Mouse (Mus musculus) skeletal muscle tissue, adult 2 months (tissue): ENCODE data around the gene Pla2g4c.

Experiments
- DNase-seq: peaks from one replicate; pipeline ENCODE4 v3.0.0-alpha.2; 2012; ENCODE audit warnings: low read depth, low spot score

The Pla2g4c gene

GRCm38 (mm10) chr7:13380588-13380987 lies 56.1 kb downstream of the Pla2g4c start:
- DNase-seq = no peak

- DNase-seq = no peak
Measured at GRCm38 (mm10) chr7:13397832-13398231, 73.4 kb downstream of the Pla2g4c start, which contains the start of gene Cabp5. Cabp5 (plus strand) TSS chr7:13398132.
